Mouse (Mus musculus): Measurements from ENCODE around the gene Wdfy1.

- TF ChIP-seq POLR2A (IDR thresholded peaks at IDR 0.05; ENCODE audit: insufficient read depth, low read depth, low read length) (no peak), CTCF (IDR thresholded peaks at IDR 0.05) (no peak), EP300 (IDR thresholded peaks at IDR 0.05; ENCODE audit: insufficient read depth, low read depth, low read length) (no peak)
Measured at GRCm38 (mm10) chr1:79756417-79756816, 19.5 kb downstream of the Wdfy1 start.

Data from heart, adult 2 months (tissue).